Mouse (Mus musculus) retina, postnatal 1 day (tissue): ENCODE measurements around the gene Rhou.

Source experiments
- DNase-seq: peaks from one replicate; pipeline ENCODE4 v3.0.0-alpha.2; 2012

The Rhou gene

GRCm38 (mm10) chr8:123697329-123697728 is 43.6 kb downstream of the Rhou start:
- DNase-seq: no peak

GRCm38 (mm10) chr8:123700399-123701070 is 46.8 kb downstream of the Rhou start:
- no peak for DNase-seq

DNA sequence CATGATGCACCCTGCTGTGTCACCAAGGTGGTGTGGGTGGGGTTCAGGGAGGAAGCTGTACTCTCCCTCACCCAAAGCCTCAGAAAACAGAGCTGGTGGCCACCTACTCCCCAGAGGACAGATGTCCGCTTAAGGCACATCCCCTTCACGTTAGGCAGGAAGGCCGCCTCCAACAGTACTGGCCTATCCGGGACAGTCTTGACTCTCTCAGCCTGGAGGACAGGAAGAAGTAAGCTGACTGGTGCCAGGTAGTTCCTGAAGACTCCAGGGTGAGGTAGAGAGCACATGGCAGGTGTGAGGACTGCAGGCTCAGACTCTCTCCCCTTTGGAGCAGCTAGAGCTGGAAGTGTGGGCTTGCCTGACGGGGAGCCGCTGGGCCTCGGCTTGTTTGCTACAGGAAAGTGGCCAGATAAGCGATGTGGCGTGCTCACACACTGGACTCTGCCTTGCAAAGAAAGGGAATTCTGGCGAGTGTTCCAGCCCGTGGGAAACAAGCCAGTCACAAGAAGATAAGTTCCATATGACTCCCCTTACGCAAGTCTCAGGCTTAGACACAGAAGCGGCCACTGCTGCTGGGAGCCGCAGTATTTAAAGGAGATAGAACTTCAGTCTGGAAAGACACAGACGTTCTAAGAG is 48.3 kb downstream of the Rhou start:
- DNase-seq: no peak

- no peak for DNase-seq
These were observed 51.6 kb downstream of the Rhou start for GRCm38 (mm10) chr8:123705376-123705775.

- no peak for DNase-seq
These were observed 53.4 kb downstream of the Rhou start for GRCm38 (mm10) chr8:123707137-123707536.

GRCm38 (mm10) chr8:123708729-123709128 is 55.0 kb downstream of the Rhou start:
- no peak for DNase-seq

DNA sequence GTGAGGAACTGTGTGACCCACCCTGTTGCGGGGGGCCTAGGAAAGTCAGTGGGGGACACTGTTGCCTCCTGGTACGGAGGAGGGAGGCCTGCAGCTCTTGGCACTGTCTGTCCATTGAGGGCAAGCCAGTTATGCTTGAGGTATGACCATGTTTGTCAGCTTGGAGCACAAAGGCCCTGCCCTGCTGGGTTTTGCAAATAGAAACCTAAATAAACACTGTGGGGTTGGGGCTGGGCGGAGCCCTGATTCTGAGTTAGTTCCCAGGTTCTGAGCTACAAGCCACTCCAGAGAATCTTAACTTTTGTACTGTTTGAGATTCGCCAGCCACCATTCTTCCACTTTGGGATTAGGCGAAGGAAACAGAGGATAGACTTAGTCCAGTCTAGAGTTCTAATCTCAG is 56.6 kb downstream of the Rhou start:
- DNase-seq: no peak
